Mouse (Mus musculus): ENCODE measurements at regions not wholly inside any gene's neighbourhood (a gene's known extent, or its start where the extent isn't known, plus 50 kb on each side); places are given as distances from the start of the nearest gene placed in this dataset.
A peak's percentile ranks its signal among the peaks of the same experiment; 100 is the strongest.

GRCm38 (mm10) chr4:3049972-3050846 lies 116.9 kb upstream of the Vmn1r2 start:
- 51% methylated on average over 2 of the region's 2 CpGs for WGBS
- peak; percentile 41; the same call in 1 of the 2 replicates for ATAC-seq (replicated peaks; ENCODE audit: insufficient number of reproducible peaks, low FRiP score, low TSS enrichment, low read depth)
- Histone ChIP-seq H3K4me3 (ENCODE audit: low read depth, low read length) (no peak overlapping the region), H3K9ac (replicated peaks; ENCODE audit: low read length) (no peak overlapping the region), H3K27me3 (ENCODE audit: control insufficient read depth, insufficient read depth, low read length) (no peaks in the 10 kb centered on the region), H3K4me2 (ENCODE audit: low read depth, low read length) (no peak overlapping the region), H3K27ac (replicated peaks; ENCODE audit: low read depth, low read length) (no peak overlapping the region), H3K9me3 (replicated peaks; ENCODE audit: control insufficient read depth, low read length) (peaks cover 55% of the 10 kb centered on the region), H3K36me3 (replicated peaks; ENCODE audit: control insufficient read depth, insufficient read depth, low read depth, low read length) (no peaks in the 10 kb centered on the region; the same call in none of the 2 replicates), H3K4me1 (ENCODE audit: control insufficient read depth, insufficient read depth, low read length) (no peaks in the 10 kb centered on the region)
- DNase-seq (ENCODE audit: low spot score): no peak

GRCm38 (mm10) chr4:3050847-3051135 lies 116.3 kb upstream of the Vmn1r2 start:
- DNase-seq (ENCODE audit: low spot score) (no peak), ATAC-seq (replicated peaks; ENCODE audit: insufficient number of reproducible peaks, low FRiP score, low TSS enrichment, low read depth) (0 out of 2 replicates have a peak, but pooled peaks have one; percentile 1)
- H3K27ac ChIP-seq (replicated peaks; ENCODE audit: low read depth, low read length): no peak overlapping the region
- 84% methylated on average over 3 of the region's 3 CpGs for whole genome bisulfite sequencing
- H3K9me3 ChIP-seq (replicated peaks; ENCODE audit: control insufficient read depth, low read length): peaks cover 61% of the 10 kb centered on the region
- H3K36me3 ChIP-seq (replicated peaks; ENCODE audit: control insufficient read depth, insufficient read depth, low read depth, low read length): no peaks in the 10 kb centered on the region; the same call in none of the 2 replicates
- no peak overlapping the region for H3K4me2 ChIP-seq (ENCODE audit: low read depth, low read length)
- H3K4me3 ChIP-seq (ENCODE audit: low read depth, low read length): no peak overlapping the region
- H3K27me3 ChIP-seq (ENCODE audit: control insufficient read depth, insufficient read depth, low read length): no peaks in the 10 kb centered on the region
- no peaks in the 10 kb centered on the region for H3K4me1 ChIP-seq (ENCODE audit: control insufficient read depth, insufficient read depth, low read length)
- no peak overlapping the region for H3K9ac ChIP-seq (replicated peaks; ENCODE audit: low read length)

DNA sequence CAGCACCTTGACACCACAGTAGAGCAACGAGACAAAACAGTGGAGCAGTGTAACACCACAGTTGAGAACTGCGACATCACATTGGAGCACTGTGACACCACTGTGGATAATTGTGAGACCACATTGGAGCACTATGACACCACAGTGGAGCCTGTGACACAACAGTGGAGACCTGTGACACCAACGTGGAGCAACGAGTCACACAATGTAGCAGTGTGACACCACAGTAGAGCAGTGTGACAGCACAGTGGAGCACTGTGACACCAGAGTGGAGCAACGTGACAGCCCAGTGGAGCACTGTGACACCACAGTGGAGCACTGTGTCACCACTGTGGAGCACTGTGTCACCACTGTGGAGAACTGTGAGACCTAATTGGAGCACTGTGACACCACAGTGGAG lies 115.9 kb upstream of the Vmn1r2 start:
- no peak for DNase-seq (ENCODE audit: low spot score)
- no peak overlapping the region for H3K4me3 ChIP-seq (ENCODE audit: low read depth, low read length)
- peak; percentile 9; the same call in 1 of the 2 replicates for ATAC-seq (replicated peaks; ENCODE audit: insufficient number of reproducible peaks, low FRiP score, low TSS enrichment, low read depth)
- H3K36me3 ChIP-seq (replicated peaks; ENCODE audit: control insufficient read depth, insufficient read depth, low read depth, low read length): no peaks in the 10 kb centered on the region; the same call in none of the 2 replicates
- no peak overlapping the region for H3K9ac ChIP-seq (replicated peaks; ENCODE audit: low read length)
- H3K27ac ChIP-seq (replicated peaks; ENCODE audit: low read depth, low read length): no peak overlapping the region
- H3K9me3 ChIP-seq (replicated peaks; ENCODE audit: control insufficient read depth, low read length): peaks cover 65% of the 10 kb centered on the region
- WGBS: 77% methylated on average over 5 of the region's 5 CpGs
- no peaks in the 10 kb centered on the region for H3K4me1 ChIP-seq (ENCODE audit: control insufficient read depth, insufficient read depth, low read length)
- H3K4me2 ChIP-seq (ENCODE audit: low read depth, low read length): no peak overlapping the region
- H3K27me3 ChIP-seq (ENCODE audit: control insufficient read depth, insufficient read depth, low read length): no peaks in the 10 kb centered on the region

GRCm38 (mm10) chr4:3052314-3053059 lies 114.6 kb upstream of the Vmn1r2 start:
- Histone ChIP-seq H3K9me3 (replicated peaks; ENCODE audit: control insufficient read depth, low read length) (peaks cover 66% of the 10 kb centered on the region), H3K4me3 (ENCODE audit: low read depth, low read length) (no peak overlapping the region), H3K27me3 (ENCODE audit: control insufficient read depth, insufficient read depth, low read length) (no peaks in the 10 kb centered on the region), H3K27ac (replicated peaks; ENCODE audit: low read depth, low read length) (no peak overlapping the region), H3K4me2 (ENCODE audit: low read depth, low read length) (no peak overlapping the region), H3K4me1 (ENCODE audit: control insufficient read depth, insufficient read depth, low read length) (no peaks in the 10 kb centered on the region), H3K9ac (replicated peaks; ENCODE audit: low read length) (no peak overlapping the region), H3K36me3 (replicated peaks; ENCODE audit: control insufficient read depth, insufficient read depth, low read depth, low read length) (no peaks in the 10 kb centered on the region; the same call in none of the 2 replicates)
- WGBS: 77% methylated on average over 4 of the region's 4 CpGs
- ATAC-seq (replicated peaks; ENCODE audit: insufficient number of reproducible peaks, low FRiP score, low TSS enrichment, low read depth) (no peak), DNase-seq (ENCODE audit: low spot score) (no peak)

- Histone ChIP-seq H3K27ac (replicated peaks; ENCODE audit: low read depth, low read length) (no peak overlapping the region), H3K9ac (replicated peaks; ENCODE audit: low read length) (no peak overlapping the region), H3K4me2 (ENCODE audit: low read depth, low read length) (no peak overlapping the region), H3K4me1 (ENCODE audit: control insufficient read depth, insufficient read depth, low read length) (no peaks in the 10 kb centered on the region), H3K36me3 (replicated peaks; ENCODE audit: control insufficient read depth, insufficient read depth, low read depth, low read length) (no peaks in the 10 kb centered on the region; the same call in none of the 2 replicates), H3K4me3 (ENCODE audit: low read depth, low read length) (no peak overlapping the region), H3K9me3 (replicated peaks; ENCODE audit: control insufficient read depth, low read length) (peaks cover 66% of the 10 kb centered on the region), H3K27me3 (ENCODE audit: control insufficient read depth, insufficient read depth, low read length) (no peaks in the 10 kb centered on the region)
- 61% methylated on average over 4 of the region's 4 CpGs for WGBS
- ATAC-seq (replicated peaks; ENCODE audit: insufficient number of reproducible peaks, low FRiP score, low TSS enrichment, low read depth): no peak
- no peak for DNase-seq (ENCODE audit: low spot score)
These were observed 114.1 kb upstream of the Vmn1r2 start for GRCm38 (mm10) chr4:3053060-3053406.

- 80% methylated on average over 2 of the region's 2 CpGs for WGBS
- no peak overlapping the region for H3K4me3 ChIP-seq (ENCODE audit: low read depth, low read length)
- DNase-seq (ENCODE audit: low spot score): no peak
These were observed 113.5 kb upstream of the Vmn1r2 start for GRCm38 (mm10) chr4:3053496-3054216.

DNA sequence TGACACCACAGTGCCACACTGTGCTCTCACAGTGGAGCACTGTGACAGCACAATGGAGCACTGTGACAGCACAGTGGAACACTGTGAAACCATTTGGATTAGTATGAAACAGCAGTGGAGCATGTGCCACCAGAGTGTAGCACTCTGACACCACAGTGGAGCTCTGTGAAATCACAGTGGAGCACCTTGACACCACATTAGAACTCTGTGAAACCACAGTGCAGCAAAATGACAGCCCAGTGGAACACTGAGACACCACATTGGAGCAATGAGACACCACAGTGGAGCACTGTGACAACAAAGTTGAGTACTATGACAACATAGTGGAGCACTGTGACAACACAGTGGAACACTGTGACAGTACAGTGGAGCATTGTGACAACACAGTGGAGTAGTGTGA lies 112.2 kb upstream of the Vmn1r2 start:
- Histone ChIP-seq H3K4me1 (ENCODE audit: control insufficient read depth, insufficient read depth, low read length) (no peaks in the 10 kb centered on the region), H3K9me3 (replicated peaks; ENCODE audit: control insufficient read depth, low read length) (peaks cover 80% of the 10 kb centered on the region)
- ATAC-seq (replicated peaks; ENCODE audit: insufficient number of reproducible peaks, low FRiP score, low TSS enrichment, low read depth): no peak

More at GRCm38 (mm10) chr4:3053496-3054216, 113.5 kb upstream of the Vmn1r2 start:
- peaks cover 70% of the 10 kb centered on the region for H3K9me3 ChIP-seq (replicated peaks; ENCODE audit: control insufficient read depth, low read length)
- H3K27me3 ChIP-seq (ENCODE audit: control insufficient read depth, insufficient read depth, low read length): no peaks in the 10 kb centered on the region
- ATAC-seq (replicated peaks; ENCODE audit: insufficient number of reproducible peaks, low FRiP score, low TSS enrichment, low read depth): no peak
- H3K4me1 ChIP-seq (ENCODE audit: control insufficient read depth, insufficient read depth, low read length): no peaks in the 10 kb centered on the region
- no peak overlapping the region for H3K9ac ChIP-seq (replicated peaks; ENCODE audit: low read length)
- H3K36me3 ChIP-seq (replicated peaks; ENCODE audit: control insufficient read depth, insufficient read depth, low read depth, low read length): no peaks in the 10 kb centered on the region; the same call in none of the 2 replicates
- H3K4me2 ChIP-seq (ENCODE audit: low read depth, low read length): no peak overlapping the region
- H3K27ac ChIP-seq (replicated peaks; ENCODE audit: low read depth, low read length): no peak overlapping the region

More for the DNA sequence above, 112.2 kb upstream of the Vmn1r2 start:
- Histone ChIP-seq H3K27me3 (ENCODE audit: control insufficient read depth, insufficient read depth, low read length) (no peaks in the 10 kb centered on the region), H3K4me2 (ENCODE audit: low read depth, low read length) (no peak overlapping the region), H3K27ac (replicated peaks; ENCODE audit: low read depth, low read length) (no peak overlapping the region), H3K36me3 (replicated peaks; ENCODE audit: control insufficient read depth, insufficient read depth, low read depth, low read length) (no peaks in the 10 kb centered on the region; the same call in none of the 2 replicates), H3K4me3 (ENCODE audit: low read depth, low read length) (no peak overlapping the region), H3K9ac (replicated peaks; ENCODE audit: low read length) (no peak overlapping the region)
- no peak for DNase-seq (ENCODE audit: low spot score)
